Mouse (Mus musculus) frontal cortex, postnatal 14 days (tissue): ENCODE data around the gene Col9a1.

ENCODE experiments used
- DNase-seq, 2 experiments: peaks; one replicate each; pipeline ENCODE4 v3.0.0; 2022; ENCODE audit warnings: low spot score in 2 of 2

Col9a1 gene

DNA sequence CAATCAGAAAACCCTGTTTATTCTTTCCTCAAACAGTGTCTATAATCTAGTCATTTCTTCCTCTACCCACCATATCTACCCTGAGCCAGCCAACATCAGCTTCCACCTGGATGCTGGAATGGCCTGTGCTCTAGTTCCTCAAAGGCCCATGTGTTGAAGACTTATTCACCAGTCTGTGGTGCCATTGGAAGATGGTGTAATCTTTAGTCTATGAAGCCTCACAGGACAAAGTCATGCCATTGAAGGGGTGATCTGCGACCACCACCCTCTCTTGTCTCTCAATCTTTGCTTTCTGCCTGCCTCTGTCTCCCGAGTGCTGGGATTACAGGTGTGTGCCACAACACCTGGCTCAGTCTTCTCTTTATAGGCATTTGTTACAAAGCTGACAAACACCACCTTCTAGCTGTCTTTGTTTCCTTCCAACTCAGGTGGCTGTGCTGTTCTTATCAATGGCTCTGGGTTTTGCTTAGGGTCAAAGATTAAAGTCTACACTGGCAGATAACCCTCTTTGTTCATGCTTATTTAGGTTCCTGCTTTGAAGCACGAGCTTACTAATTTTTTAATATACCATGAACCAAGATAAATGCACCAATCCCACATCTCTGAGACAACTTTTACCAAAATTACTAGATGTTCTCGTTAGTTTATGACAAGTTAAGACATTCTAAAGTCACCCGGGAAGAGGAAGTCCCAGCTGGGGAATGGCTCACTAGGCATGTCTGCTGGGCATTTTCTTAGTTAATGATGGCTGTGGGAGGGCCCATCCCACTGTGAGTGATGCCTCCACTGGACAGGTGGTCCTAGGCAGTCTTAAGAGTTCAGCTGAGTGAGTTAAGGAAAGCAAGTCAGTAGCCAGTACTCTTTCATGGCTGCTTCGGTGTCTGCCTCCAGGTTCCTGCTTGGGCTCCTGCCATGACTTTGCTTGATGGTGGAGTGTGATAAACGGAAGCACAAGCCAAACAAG is 117.9 kb downstream of the Col9a1 start:
- DNase-seq: no peak

DNA sequence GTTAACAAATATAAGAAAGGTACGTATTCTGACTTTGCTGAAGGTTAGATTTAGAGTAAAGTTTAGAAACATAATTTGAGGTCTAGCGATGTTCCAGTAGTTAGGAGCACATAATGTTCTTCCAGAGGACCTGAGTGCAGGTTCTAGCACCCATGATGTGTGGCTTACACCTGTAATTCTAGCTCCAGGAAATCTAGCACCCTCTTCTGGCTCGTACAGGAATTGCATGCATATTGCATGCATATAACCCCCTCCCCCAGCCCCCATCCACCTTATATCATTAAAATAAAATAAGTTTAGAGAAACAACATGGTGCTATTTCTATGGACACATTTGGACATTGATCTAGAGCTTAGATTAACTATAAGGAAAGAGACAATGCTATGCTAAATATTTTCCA is 123.3 kb downstream of the Col9a1 start:
- DNase-seq: no peak
